Mouse (Mus musculus) gonadal fat pad, adult 2 months (tissue): Measurements from ENCODE around the gene Olfr730. TPM values are rescaled to one million over a fixed set of nuclear protein-coding genes. Genes with fewer than 3 reads are reported as not detected.

Experiments
- DNase-seq: peaks from one replicate; pipeline ENCODE4 v3.0.0-alpha.2; 2012; ENCODE audit warnings: low read depth
- polyA plus RNA-seq: library from polyadenylated mRNA; depleted of rRNA; stranded (reverse); fragments of >200 nt; gene quantifications from 2 replicates; pipeline ENCODE4 v1.2.3, GENCODE M21; 2012; rRNA removed

Gene Olfr730
- polyA plus RNA-seq = not detected in 2 replicates

GRCm38 (mm10) chr14:50188098-50188497 is at the start of gene Olfr730:
Gene Olfr730 (minus strand): TSS chr14:50188198.
- no peak for DNase-seq

- no peak for DNase-seq
These were observed 35.2 kb downstream of the Olfr730 start, which contains the start of gene Olfr729 for GRCm38 (mm10) chr14:50152810-50153209. Gene Olfr729 (minus strand): TSS chr14:50152910.

DNA sequence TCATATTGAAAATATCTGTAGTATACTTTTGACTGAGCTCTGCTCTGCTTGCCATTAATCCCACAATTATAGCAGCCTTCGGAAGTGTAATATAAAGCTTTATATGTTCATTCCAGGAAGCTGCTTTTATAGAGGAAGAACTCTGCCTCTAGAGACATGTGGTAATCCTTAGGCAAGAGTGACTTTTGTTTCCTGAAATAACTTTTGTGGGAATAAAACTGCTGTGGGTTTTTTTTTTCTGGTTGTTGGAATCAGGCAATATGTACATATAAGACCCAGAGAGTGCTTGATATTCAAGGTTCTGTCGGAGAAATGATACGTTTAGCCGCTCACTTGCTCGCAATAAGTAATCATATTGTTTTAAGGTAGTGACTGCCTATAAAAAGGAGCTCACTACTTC is 45.4 kb downstream of the Olfr730 start, which contains the start of gene Olfr728:
TSS of gene Olfr728 (minus strand) at position 101 of the 400 bp plus-strand sequence.
- DNase-seq = no peak

Other genes starting within 250 kb of the Olfr730 start
- not detected in 2 replicates for gene Olfr724, start 224.9 kb downstream of the Olfr730 start, polyA plus RNA-seq
- gene Olfr725, start 147.8 kb downstream of the Olfr730 start, polyA plus RNA-seq = not detected in 2 replicates
- gene Olfr726, start 97.2 kb downstream of the Olfr730 start, polyA plus RNA-seq = not detected in 2 replicates
- gene Olfr727, start 65.0 kb downstream of the Olfr730 start, polyA plus RNA-seq = not detected in 2 replicates
- not detected in 2 replicates for gene Olfr728, start 45.5 kb downstream of the Olfr730 start, polyA plus RNA-seq
- gene Olfr729, start 35.3 kb downstream of the Olfr730 start, polyA plus RNA-seq = not detected in 2 replicates
- 0.03 TPM in 1 of 2 replicates, not detected in the other for gene Olfr731, start 53.7 kb upstream of the Olfr730 start, polyA plus RNA-seq
- gene Olfr732, start 96.0 kb upstream of the Olfr730 start, polyA plus RNA-seq = not detected in 2 replicates
- gene Olfr733, start 113.3 kb upstream of the Olfr730 start, polyA plus RNA-seq = 0.18 TPM in 1 of 2 replicates, not detected in the other
- not detected in 2 replicates for gene Olfr734, start 138.6 kb upstream of the Olfr730 start, polyA plus RNA-seq
- 0.11 and 0.55 TPM in 2 replicates for gene Olfr735, start 160.7 kb upstream of the Olfr730 start, polyA plus RNA-seq
- 0.23 and 0.35 TPM in 2 replicates for gene Tlr11, start 169.7 kb upstream of the Olfr730 start, polyA plus RNA-seq
- gene Olfr736, start 193.0 kb upstream of the Olfr730 start, polyA plus RNA-seq = not detected in 2 replicates
- not detected in 2 replicates for gene Olfr738, start 219.4 kb upstream of the Olfr730 start, polyA plus RNA-seq
- gene Olfr739, start 230.4 kb upstream of the Olfr730 start, polyA plus RNA-seq = not detected in 2 replicates